Mouse (Mus musculus): Measurements from ENCODE around the gene Rbm39.

GRCm38 (mm10) chr2:156181592-156181991 is 1.6 kb upstream of the Rbm39 start:
- TF ChIP-seq MAFK (IDR thresholded peaks at IDR 0.05; ENCODE audit: borderline replicate concordance, low read depth, low read length) (no peak), EP300 (IDR thresholded peaks at IDR 0.05; ENCODE audit: low read depth in 1 of 2, low read length in 2 of 2) (no peak), JUND (IDR thresholded peaks at IDR 0.05; ENCODE audit: low read depth, low read length) (no peak), CHD1 (IDR thresholded peaks at IDR 0.05; ENCODE audit: low read depth, low read length) (no peak), TBP (IDR thresholded peaks at IDR 0.05; ENCODE audit: low read depth, low read length) (no peak), POLR2A (IDR thresholded peaks at IDR 0.05; ENCODE audit: control insufficient read depth in 1 of 2, insufficient read depth in 1 of 2, low read depth in 1 of 2, low read length in 2 of 2, poor library complexity in 1 of 2) (no peak), ZC3H11A (IDR thresholded peaks at IDR 0.05; ENCODE audit: low read depth, low read length) (no peak), CTCF (IDR thresholded peaks at IDR 0.05 in 2 of 3, conservative IDR thresholded peaks at IDR 0.05 in 1 of 3; ENCODE audit: control insufficient read depth in 1 of 3, insufficient read depth in 1 of 3, low read depth in 2 of 3, low read length in 3 of 3, poor library complexity in 1 of 3, severe bottlenecking in 1 of 3) (no peak), POLR2AphosphoS2 (IDR thresholded peaks at IDR 0.05; ENCODE audit: low read length) (no peak), TAL1 (IDR thresholded peaks at IDR 0.05; ENCODE audit: low read length) (no peak), RAD21 (IDR thresholded peaks at IDR 0.05; ENCODE audit: low read depth, low read length) (no peak), NRF1 (IDR thresholded peaks at IDR 0.05; ENCODE audit: insufficient read depth, low read depth, low read length, poor library complexity, severe bottlenecking) (no peak)
